Mouse (Mus musculus) spleen, adult 2 months (tissue): Measurements from ENCODE around the gene Wipf1.

Experiments used
- CTCF ChIP-seq: fragments of 200-500 bp; IDR thresholded peaks from 2 replicates; pipeline ENCODE4 v1.5.1; 2011; ENCODE audit warnings: mild to moderate bottlenecking, inconsistent platforms; ENCODE audit not compliant: insufficient read depth, insufficient read length, insufficient replicate concordance; ENCODE audit errors: extremely low read depth
- POLR2A ChIP-seq: fragments of 200-500 bp; IDR thresholded peaks from 2 replicates; pipeline ENCODE4 v1.6.1; 2011; ENCODE audit warnings: low read depth, low read length, inconsistent platforms

DNA sequence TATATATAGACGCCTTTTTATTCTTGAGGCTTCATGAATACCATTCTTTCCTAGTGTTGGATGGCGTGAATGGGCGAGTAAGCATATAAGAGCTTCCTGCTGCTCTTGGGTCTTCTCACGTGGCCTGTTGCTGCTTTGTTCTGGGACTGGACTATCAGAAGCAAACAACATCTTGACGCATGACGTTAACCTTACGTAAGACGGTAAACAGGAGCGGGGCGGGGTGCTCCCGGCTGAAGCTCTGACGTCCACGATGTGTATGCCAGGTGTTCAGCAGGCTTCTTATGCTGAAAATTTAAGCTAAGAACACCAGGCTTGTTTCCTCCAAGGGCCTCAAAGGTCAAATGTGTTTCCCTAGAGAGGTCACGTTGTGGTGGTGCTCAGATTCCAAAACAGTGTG, 103.7 kb downstream of the Wipf1 start:
- no peak for TF ChIP-seq POLR2A
- TF ChIP-seq CTCF = no peak
